Mouse (Mus musculus) hindbrain, embryonic 15.5 days (tissue): ENCODE measurements around the gene Rnase12. TPM values are rescaled to one million over a fixed set of nuclear protein-coding genes. Genes with fewer than 3 reads are reported as not detected.

Source experiments
- ATAC-seq: fragments of 200-750 bp; cut with Nextera tagmentation; 2 replicates; pipeline ENCODE4 v1.8.0; 2017; ENCODE audit warnings: low read depth, moderate number of reproducible peaks, moderate TSS enrichment; ENCODE audit not compliant: low FRiP score
- H3K27ac ChIP-seq: fragments of 300-500 bp; sonication (generic); replicated peaks from 2 replicates; pipeline ENCODE4 v1.5.1; 2015; ENCODE audit warnings: mild to moderate bottlenecking, inconsistent platforms
- H3K27me3 ChIP-seq: fragments of 300-500 bp; sonication (generic); 2 replicates; pipeline ENCODE4 v1.6.1; 2015; ENCODE audit warnings: control low read depth, inconsistent platforms
- H3K36me3 ChIP-seq: fragments of 300-500 bp; sonication (generic); 2 replicates; pipeline ENCODE4 v1.6.1; 2015; ENCODE audit warnings: control low read depth, inconsistent platforms
- H3K4me1 ChIP-seq: fragments of 300-500 bp; sonication (generic); replicated peaks from 2 replicates; pipeline ENCODE4 v1.6.1; 2015; ENCODE audit warnings: control low read depth, inconsistent platforms
- H3K4me2 ChIP-seq: fragments of 300-500 bp; sonication (generic); 2 replicates; pipeline ENCODE4 v1.6.1; 2015; ENCODE audit warnings: moderate library complexity, mild to moderate bottlenecking, inconsistent platforms
- H3K4me3 ChIP-seq: fragments of 300-500 bp; sonication (generic); 2 replicates; pipeline ENCODE4 v1.5.1; 2015; ENCODE audit warnings: mild to moderate bottlenecking, inconsistent platforms
- H3K9ac ChIP-seq: fragments of 300-500 bp; sonication (generic); 2 replicates; pipeline ENCODE4 v1.6.1; 2015; ENCODE audit warnings: inconsistent platforms
- H3K9me3 ChIP-seq: fragments of 300-500 bp; sonication (generic); 2 replicates; pipeline ENCODE4 v1.6.1; 2016; ENCODE audit warnings: control low read depth, inconsistent platforms
- WGBS: fragments of 180-500 bp; shearing (Covaris S2); methylation state at CpG from one replicate; pipeline ENCODE4 v1.1.7; 2015; 5-methylcytosine and 5-hydroxymethylcytosine counted together
- polyA plus RNA-seq: library from polyadenylated mRNA; unstranded; fragments of >200 nt; fragmentation: Nextera tagmentation; extraction: Ambion mirVana; gene quantifications from 2 replicates; pipeline ENCODE4 v1.2.1, GENCODE M21; 2015

Gene Rnase12
- polyA plus RNA-seq, 1 experiment from 2014 or later = not detected

GRCm38 (mm10) chr14:51008781-51009180 is 48.7 kb downstream of the Rnase12 start:
- no peak overlapping the region for H3K4me2 ChIP-seq
- H3K4me1 ChIP-seq = no peaks in the 10 kb centered on the region
- no peak overlapping the region for H3K9ac ChIP-seq
- no peak overlapping the region for H3K27ac ChIP-seq
- H3K27me3 ChIP-seq = no peaks in the 10 kb centered on the region
- 92% methylated on average over 4 of the region's 4 CpGs for WGBS
- no peaks in the 10 kb centered on the region for H3K36me3 ChIP-seq
- no peak overlapping the region for H3K4me3 ChIP-seq
- no peak for ATAC-seq
- no peaks in the 10 kb centered on the region for H3K9me3 ChIP-seq

DNA sequence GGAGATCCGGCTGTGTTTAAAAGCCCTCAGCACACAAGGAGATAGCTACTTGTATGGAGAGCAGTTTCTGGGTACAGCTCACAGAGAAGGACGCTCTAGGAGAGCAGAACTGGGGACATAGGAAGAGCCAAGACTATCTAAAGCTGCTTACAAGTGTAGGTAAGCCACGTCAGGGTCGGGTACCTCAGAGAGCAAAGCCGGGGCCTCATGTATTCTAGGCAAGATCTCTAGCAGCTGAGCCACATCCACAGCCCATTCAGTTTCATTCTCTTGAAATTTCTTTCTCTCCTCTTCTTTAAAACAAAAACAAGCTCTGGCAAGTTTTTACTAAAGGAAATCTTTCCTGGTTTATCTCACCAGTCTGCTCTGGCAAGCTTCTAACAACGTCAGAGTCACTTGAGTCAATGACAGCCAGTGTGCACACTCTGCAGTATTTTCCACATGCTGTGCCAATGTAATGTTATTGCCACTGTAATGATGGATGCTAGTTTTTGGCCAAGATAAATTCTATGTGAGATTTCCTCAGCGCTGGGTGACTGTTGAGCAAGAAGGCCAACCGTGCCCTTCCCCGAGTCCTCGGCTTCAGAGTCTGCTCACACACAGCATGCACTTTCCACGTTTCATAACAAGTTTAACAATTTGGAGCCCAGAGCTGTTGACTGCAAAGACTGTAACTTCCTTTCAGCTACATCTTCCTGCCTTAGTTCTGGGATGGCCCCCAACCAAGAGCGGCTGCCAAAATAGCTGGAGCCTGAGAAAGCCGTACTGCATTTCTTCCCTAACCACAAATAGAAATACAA is 49.3 kb downstream of the Rnase12 start:
- Histone ChIP-seq H3K4me2 (no peak overlapping the region), H3K9ac (no peak overlapping the region), H3K27ac (no peak overlapping the region), H3K36me3 (no peaks in the 10 kb centered on the region), H3K9me3 (no peaks in the 10 kb centered on the region), H3K27me3 (no peaks in the 10 kb centered on the region), H3K4me3 (no peak overlapping the region), H3K4me1 (no peaks in the 10 kb centered on the region)
- WGBS = 82% methylated on average over 13 of the region's 13 CpGs
- ATAC-seq = no peak

GRCm38 (mm10) chr14:51007152-51007801 is 50.2 kb downstream of the Rnase12 start, which contains the start of gene Rnase10:
Gene Rnase10 (plus strand): TSS chr14:51007751.
- 87% methylated on average over 8 of the region's 8 CpGs for WGBS
- Histone ChIP-seq H3K27ac (no peak within 1 kb of the TSS), H3K4me1 (no peaks in the 10 kb centered on the region), H3K27me3 (no peaks in the 10 kb centered on the region), H3K36me3 (no peaks in the 10 kb centered on the region), H3K9me3 (no peaks in the 10 kb centered on the region), H3K4me3 (no peak within 1 kb of the TSS), H3K9ac (no peak within 1 kb of the TSS), H3K4me2 (no peak within 1 kb of the TSS)
- ATAC-seq = no peak

Other genes starting within 250 kb of the Rnase12 start
- not detected in 2 replicates for gene Ccnb1ip1, start 249.9 kb downstream of the Rnase12 start, polyA plus RNA-seq
- 44.3 and 45.4 TPM in 2 replicates for gene Parp2, start 249.8 kb downstream of the Rnase12 start, polyA plus RNA-seq
- 2.0 and 2.9 TPM in 2 replicates for gene Tep1, start 187.1 kb downstream of the Rnase12 start, polyA plus RNA-seq
- gene Klhl33, start 160.2 kb downstream of the Rnase12 start, polyA plus RNA-seq = 3.1 and 3.3 TPM in 2 replicates
- 110 and 111 TPM in 2 replicates for gene Osgep, start 132.8 kb downstream of the Rnase12 start, polyA plus RNA-seq
- gene Apex1, start 132.7 kb downstream of the Rnase12 start, polyA plus RNA-seq = 172 and 178 TPM in 2 replicates
- gene Pip4p1, start 126.8 kb downstream of the Rnase12 start, polyA plus RNA-seq = 92.4 and 107 TPM in 2 replicates
- gene Pnp, start 126.6 kb downstream of the Rnase12 start, polyA plus RNA-seq = 22.1 and 25.5 TPM in 2 replicates
- not detected in 2 replicates for gene Gm49342, start 113.1 kb downstream of the Rnase12 start, polyA plus RNA-seq
- gene Pnp2, start 101.7 kb downstream of the Rnase12 start, polyA plus RNA-seq = 0.79 and 0.82 TPM in 2 replicates
- gene Rnase10, start 49.9 kb downstream of the Rnase12 start, polyA plus RNA-seq = not detected in 2 replicates
- gene Rnase9, start 15.8 kb downstream of the Rnase12 start, polyA plus RNA-seq = not detected in 2 replicates
- gene Rnase11, start 7.5 kb downstream of the Rnase12 start, polyA plus RNA-seq = not detected in 2 replicates
- gene Olfr750, start 16.8 kb upstream of the Rnase12 start, polyA plus RNA-seq = 0.05 and 0.08 TPM in 2 replicates
- 16.4 and 17.6 TPM in 2 replicates for gene Rnase4, start 33.4 kb upstream of the Rnase12 start, polyA plus RNA-seq
- gene Ang, start 33.5 kb upstream of the Rnase12 start, polyA plus RNA-seq = 5.0 TPM in 2 replicates
- not detected in 2 replicates for gene Eddm3b, start 56.8 kb upstream of the Rnase12 start, polyA plus RNA-seq
- gene Rnase6, start 66.2 kb upstream of the Rnase12 start, polyA plus RNA-seq = 0.84 and 1.4 TPM in 2 replicates
- 0.54 and 0.96 TPM in 2 replicates for gene Rnase1, start 89.1 kb upstream of the Rnase12 start, polyA plus RNA-seq
- not detected in 2 replicates for gene Rnase2b, start 104.6 kb upstream of the Rnase12 start, polyA plus RNA-seq
- not detected in 2 replicates for gene Ang2, start 141.5 kb upstream of the Rnase12 start, polyA plus RNA-seq
- gene Ear14, start 145.7 kb upstream of the Rnase12 start, polyA plus RNA-seq = not detected in 2 replicates
- gene Rnase2a, start 198.5 kb upstream of the Rnase12 start, polyA plus RNA-seq = not detected in 2 replicates